Mouse (Mus musculus) midbrain, embryonic 11.5 days (tissue): ENCODE measurements at regions not wholly inside any gene's neighbourhood (a gene's known extent, or its start where the extent isn't known, plus 50 kb on each side); places are given as distances from the start of the nearest gene placed in this dataset.

ENCODE experiments used
- ATAC-seq: fragments of 200-750 bp; cut with Nextera tagmentation; 2 replicates; pipeline ENCODE4 v1.8.0; 2017; ENCODE audit warnings: moderate TSS enrichment, moderate library complexity; ENCODE audit not compliant: low FRiP score
- DNase-seq: peaks from one replicate; pipeline ENCODE4 v3.0.0; 2015; ENCODE audit warnings: low spot score; ENCODE audit errors: missing footprints
- H3K27ac ChIP-seq: fragments of 300-500 bp; sonication (generic); 2 replicates; pipeline ENCODE4 v1.5.1; 2014; ENCODE audit warnings: low read depth, low read length
- H3K27me3 ChIP-seq: fragments of 300-500 bp; sonication (generic); 2 replicates; pipeline ENCODE4 v1.6.1; 2014; ENCODE audit warnings: mild to moderate bottlenecking, low read length, moderate library complexity, mixed read lengths; ENCODE audit not compliant: control insufficient read depth, insufficient read depth
- H3K36me3 ChIP-seq: fragments of 300-500 bp; sonication (generic); 2 replicates; pipeline ENCODE4 v1.6.1; 2014; ENCODE audit warnings: mild to moderate bottlenecking, low read length, moderate library complexity, mixed read lengths; ENCODE audit not compliant: control insufficient read depth, insufficient read depth
- H3K4me1 ChIP-seq: fragments of 300-500 bp; sonication (generic); 2 replicates; pipeline ENCODE4 v1.6.1; 2014; ENCODE audit warnings: low read length; ENCODE audit not compliant: control insufficient read depth, insufficient read depth
- H3K4me2 ChIP-seq: fragments of 300-500 bp; sonication (generic); 2 replicates; pipeline ENCODE4 v1.6.1; 2014; ENCODE audit warnings: mild to moderate bottlenecking, moderate library complexity
- H3K4me3 ChIP-seq: fragments of 300-500 bp; sonication (generic); 2 replicates; pipeline ENCODE4 v1.5.1; 2014; ENCODE audit warnings: low read depth, low read length
- H3K9ac ChIP-seq: fragments of 300-500 bp; sonication (generic); 2 replicates; pipeline ENCODE4 v1.6.1; 2014; ENCODE audit warnings: low read length
- H3K9me3 ChIP-seq: fragments of 300-500 bp; sonication (generic); 2 replicates; pipeline ENCODE4 v1.6.1; 2016; ENCODE audit warnings: low read length; ENCODE audit not compliant: control insufficient read depth
- WGBS: fragments of 180-500 bp; shearing (Covaris S2); extraction: QIAGEN DNeasy Blood & Tissue Kit; methylation state at CpG from one replicate; pipeline ENCODE4 v1.1.7; 2014; 5-methylcytosine and 5-hydroxymethylcytosine counted together

- Histone ChIP-seq H3K9ac (no peak overlapping the region), H3K27me3 (no peaks in the 10 kb centered on the region), H3K36me3 (no peaks in the 10 kb centered on the region), H3K4me2 (no peak overlapping the region), H3K4me1 (no peaks in the 10 kb centered on the region), H3K9me3 (no peaks in the 10 kb centered on the region), H3K27ac (no peak overlapping the region), H3K4me3 (no peak overlapping the region)
- DNase-seq: no peak
- no peak for ATAC-seq
- WGBS: 78% methylated on average over 4 of the region's 4 CpGs
These were observed 189.3 kb upstream of the Phactr1 start for GRCm38 (mm10) chr13:42490956-42491680.

- Histone ChIP-seq H3K4me3 (no peak overlapping the region), H3K27me3 (no peaks in the 10 kb centered on the region), H3K4me2 (no peak overlapping the region), H3K9me3 (no peaks in the 10 kb centered on the region), H3K4me1 (no peaks in the 10 kb centered on the region), H3K9ac (no peak overlapping the region), H3K27ac (no peak overlapping the region), H3K36me3 (no peaks in the 10 kb centered on the region)
- ATAC-seq (no peak), DNase-seq (no peak)
- 91% methylated on average over 5 of the region's 5 CpGs for WGBS
These were observed 186.1 kb upstream of the Phactr1 start for GRCm38 (mm10) chr13:42494371-42494770.

GRCm38 (mm10) chr13:42498351-42498750 is 182.1 kb upstream of the Phactr1 start:
- no peak overlapping the region for H3K4me3 ChIP-seq
- no peak overlapping the region for H3K27ac ChIP-seq
- WGBS: 77% methylated on average over 4 of the region's 4 CpGs
- DNase-seq (no peak), ATAC-seq (no peak)
- no peaks in the 10 kb centered on the region for H3K27me3 ChIP-seq
- no peaks in the 10 kb centered on the region for H3K36me3 ChIP-seq
- no peak overlapping the region for H3K9ac ChIP-seq
- H3K4me1 ChIP-seq: no peaks in the 10 kb centered on the region
- no peaks in the 10 kb centered on the region for H3K9me3 ChIP-seq
- H3K4me2 ChIP-seq: no peak overlapping the region

- Histone ChIP-seq H3K27ac (no peak overlapping the region), H3K4me1 (no peaks in the 10 kb centered on the region), H3K4me2 (no peak overlapping the region), H3K9me3 (no peaks in the 10 kb centered on the region), H3K4me3 (no peak overlapping the region), H3K36me3 (no peaks in the 10 kb centered on the region), H3K27me3 (no peaks in the 10 kb centered on the region), H3K9ac (no peak overlapping the region)
- WGBS: 74% methylated on average over 5 of the region's 5 CpGs
- ATAC-seq (no peak), DNase-seq (no peak)
These were observed 172.9 kb upstream of the Phactr1 start for GRCm38 (mm10) chr13:42507535-42507934.

- Histone ChIP-seq H3K9ac (no peak overlapping the region), H3K4me3 (no peak overlapping the region), H3K4me2 (no peak overlapping the region), H3K36me3 (no peaks in the 10 kb centered on the region), H3K9me3 (no peaks in the 10 kb centered on the region), H3K27me3 (no peaks in the 10 kb centered on the region), H3K4me1 (no peaks in the 10 kb centered on the region), H3K27ac (no peak overlapping the region)
- DNase-seq (no peak), ATAC-seq (no peak)
- WGBS: 83% methylated on average over 4 of the region's 4 CpGs
These were observed 161.7 kb upstream of the Phactr1 start for GRCm38 (mm10) chr13:42518686-42519085.

- Histone ChIP-seq H3K36me3 (no peaks in the 10 kb centered on the region), H3K9me3 (no peaks in the 10 kb centered on the region), H3K4me2 (no peak overlapping the region), H3K9ac (no peak overlapping the region), H3K27ac (no peak overlapping the region), H3K4me1 (peaks cover 2% of the 10 kb centered on the region; the same call in 1 of the 2 replicates), H3K27me3 (no peaks in the 10 kb centered on the region), H3K4me3 (no peak overlapping the region)
- ATAC-seq: no peak
- no peak for DNase-seq
These were observed 157.9 kb upstream of the Phactr1 start for GRCm38 (mm10) chr13:42522553-42522952.

GRCm38 (mm10) chr13:42526163-42526562 is 154.3 kb upstream of the Phactr1 start:
- ATAC-seq (no peak), DNase-seq (no peak)
- Histone ChIP-seq H3K36me3 (no peaks in the 10 kb centered on the region), H3K9ac (no peak overlapping the region), H3K9me3 (no peaks in the 10 kb centered on the region), H3K27me3 (no peaks in the 10 kb centered on the region), H3K4me1 (peaks cover 2% of the 10 kb centered on the region; the same call in 1 of the 2 replicates), H3K4me2 (no peak overlapping the region), H3K4me3 (no peak overlapping the region), H3K27ac (no peak overlapping the region)
- 70% methylated on average over 4 of the region's 4 CpGs for WGBS

GRCm38 (mm10) chr13:42526966-42527365 is 153.5 kb upstream of the Phactr1 start:
- Histone ChIP-seq H3K27me3 (no peaks in the 10 kb centered on the region), H3K4me1 (peaks cover 2% of the 10 kb centered on the region; the same call in 1 of the 2 replicates), H3K27ac (no peak overlapping the region), H3K4me3 (no peak overlapping the region), H3K36me3 (no peaks in the 10 kb centered on the region), H3K4me2 (no peak overlapping the region), H3K9ac (no peak overlapping the region), H3K9me3 (no peaks in the 10 kb centered on the region)
- DNase-seq: no peak
- WGBS: 30% methylated on average over 8 of the region's 8 CpGs
- peak; percentile 65; the same call in 1 of the 2 replicates for ATAC-seq

- Histone ChIP-seq H3K36me3 (no peaks in the 10 kb centered on the region), H3K27me3 (no peaks in the 10 kb centered on the region), H3K9me3 (no peaks in the 10 kb centered on the region), H3K9ac (no peak overlapping the region), H3K27ac (no peak overlapping the region), H3K4me2 (no peak overlapping the region), H3K4me1 (peaks cover 2% of the 10 kb centered on the region; the same call in 1 of the 2 replicates), H3K4me3 (no peak overlapping the region)
- ATAC-seq: no peak
- 88% methylated on average over 2 of the region's 2 CpGs for WGBS
- DNase-seq: no peak
These were observed 152.3 kb upstream of the Phactr1 start for GRCm38 (mm10) chr13:42528169-42528568.
